Mouse (Mus musculus) right cerebral cortex, postnatal 25 days (tissue): Measurements from ENCODE around the gene Cox19.
"Not testable (repeated sequence)": the region's sequence is repeated elsewhere in the genome, so short reads cannot be mapped to it uniquely, and the experiment has no call there.

Experiments used
- DNase-seq: peaks from one replicate; pipeline ENCODE4 v3.0.0; 2022

The Cox19 gene

DNA sequence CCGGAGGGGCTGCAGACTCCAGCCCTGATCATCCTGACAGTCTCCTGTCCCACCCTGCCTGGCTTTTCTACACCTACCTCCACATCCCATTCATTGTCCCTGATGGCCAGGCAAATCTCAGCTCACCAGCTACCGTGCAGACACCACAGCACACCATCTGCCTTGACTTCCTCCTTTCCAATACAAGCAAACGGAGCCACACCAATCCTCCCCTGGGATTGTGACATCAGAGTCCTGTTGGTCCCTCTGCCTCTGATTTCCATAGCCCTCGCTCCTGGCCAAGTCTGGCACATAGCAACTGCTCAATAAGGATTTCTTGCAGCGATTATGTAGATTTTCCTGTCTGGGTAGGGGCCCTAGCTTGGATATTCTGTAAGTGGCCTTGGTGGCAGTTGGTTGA, at the start of gene Cox19:
Cox19 (minus strand) TSS at position 285 of the 400 bp plus-strand sequence.
- no peak for DNase-seq

DNA sequence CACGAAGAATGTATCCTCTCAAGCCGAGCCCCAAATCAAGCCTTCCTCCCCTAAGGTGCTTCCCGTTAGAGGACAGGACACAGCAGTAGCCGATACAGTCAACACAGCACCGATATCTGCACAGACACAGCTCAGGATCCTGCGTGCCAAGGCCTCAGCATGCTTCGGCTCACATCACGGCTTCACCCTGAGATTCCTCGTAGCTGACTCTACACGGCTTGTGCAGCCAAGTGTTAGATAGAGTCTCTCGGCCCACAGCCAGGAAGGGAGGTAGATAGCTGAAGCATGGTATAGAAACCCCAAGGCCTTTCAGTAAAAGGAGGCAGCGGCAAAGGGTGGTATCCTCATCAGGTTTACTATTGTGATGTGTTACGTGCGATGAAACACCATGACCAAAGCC, 48.8 kb upstream of the Cox19 start:
- DNase-seq: no peak

DNA sequence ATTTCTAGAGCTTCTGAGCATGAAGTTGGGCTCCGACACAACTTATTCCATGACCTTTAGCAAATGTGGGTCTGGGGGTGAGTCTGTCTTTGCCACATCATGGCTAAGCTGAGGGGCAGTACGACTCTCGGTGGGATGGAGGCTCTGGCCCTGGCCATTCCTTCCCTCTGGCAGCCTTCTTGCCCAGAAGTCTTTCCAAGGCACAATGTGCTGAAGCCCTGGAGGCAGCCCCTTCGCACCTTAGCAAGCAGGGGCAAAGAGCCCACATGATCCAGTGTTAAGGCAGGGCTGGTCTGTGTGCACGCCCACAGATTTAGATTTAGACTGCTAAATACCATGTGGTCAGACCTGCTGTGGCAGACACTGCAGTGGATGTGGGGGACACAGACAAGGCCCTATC, 47.6 kb upstream of the Cox19 start:
- no peak for DNase-seq

DNA sequence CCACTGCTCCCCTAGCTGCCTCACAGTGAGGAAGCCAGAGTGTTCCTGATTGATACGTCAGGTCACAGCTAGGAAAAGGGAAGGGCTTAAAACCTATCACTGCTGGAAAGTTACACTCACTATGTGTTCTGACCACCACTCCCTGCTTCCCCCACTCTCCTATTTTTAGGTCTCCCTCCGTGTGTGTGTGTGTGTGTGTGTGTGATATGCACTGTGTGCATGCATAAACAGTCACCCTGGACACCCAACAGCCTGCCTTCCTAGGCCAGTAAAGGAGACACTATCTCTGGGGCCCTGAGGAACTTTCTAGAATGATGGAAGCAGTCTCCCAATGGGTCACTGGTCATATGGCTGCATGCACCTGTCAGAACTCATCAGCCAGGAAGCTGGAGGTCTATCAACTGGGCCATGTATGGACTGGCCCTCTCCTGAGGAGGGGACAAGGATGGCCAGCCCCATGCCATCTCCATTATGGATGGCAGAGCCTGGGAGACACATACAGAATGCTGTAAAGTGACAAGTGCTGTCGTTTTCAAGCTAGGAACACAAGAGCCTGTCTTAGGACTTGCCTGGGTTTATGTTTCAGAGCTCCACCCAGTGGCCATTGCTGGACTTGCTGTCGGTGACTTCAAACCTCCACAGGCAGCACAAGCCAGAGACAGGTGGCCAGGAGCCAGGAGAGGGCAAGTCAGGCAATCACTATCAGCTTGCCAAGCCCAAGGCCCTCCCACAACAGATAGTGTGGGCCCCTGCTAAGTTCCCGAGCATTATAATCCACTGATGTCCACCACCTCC, 46.9 kb upstream of the Cox19 start:
- peak; percentile 88 for DNase-seq

DNA sequence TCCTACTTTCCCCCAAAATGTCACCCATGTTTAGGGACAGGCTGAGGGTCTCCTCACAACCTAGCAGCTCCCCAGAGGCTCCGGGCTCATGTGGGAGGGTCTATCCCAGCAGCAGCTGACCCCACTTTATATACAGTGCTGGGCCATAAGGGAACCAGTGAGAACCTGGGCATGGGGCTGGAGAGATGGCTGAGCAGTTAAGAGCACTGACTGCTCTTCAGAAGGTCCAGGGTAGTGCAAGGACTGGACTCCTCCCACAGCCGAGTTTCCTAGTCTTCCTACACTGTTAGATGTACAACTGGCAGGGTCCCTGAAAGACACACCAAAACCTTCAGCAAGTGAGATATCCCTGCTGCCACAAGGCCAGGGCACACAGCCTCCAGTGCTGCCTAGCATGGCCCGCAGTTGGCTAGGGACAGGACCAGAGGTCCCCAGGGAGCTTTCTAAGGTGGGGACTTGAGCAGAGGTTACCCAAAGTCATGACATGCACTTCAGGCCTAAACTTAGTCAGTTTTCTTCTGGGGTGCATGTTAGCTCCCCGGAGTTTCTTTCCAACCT, 46.2 kb upstream of the Cox19 start:
- DNase-seq: no peak

DNA sequence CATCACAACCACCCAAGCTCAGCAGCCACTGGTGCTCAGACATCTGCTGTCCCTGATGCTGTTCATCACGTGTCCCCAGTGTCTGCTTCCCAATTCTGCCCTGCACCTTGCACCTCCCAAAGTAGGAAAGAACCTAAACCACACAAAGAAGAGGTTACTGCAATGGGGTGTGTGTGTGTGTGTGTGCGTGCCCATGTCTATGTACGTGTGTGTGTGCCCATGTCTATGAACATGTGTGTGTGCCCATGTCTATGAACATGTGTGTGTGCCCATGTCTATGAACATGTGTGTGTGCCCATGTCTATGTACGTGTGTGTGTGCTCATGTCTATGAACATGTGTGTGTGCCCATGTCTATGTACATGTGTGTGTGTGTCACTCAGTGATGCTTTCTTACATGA, 44.3 kb upstream of the Cox19 start:
- DNase-seq: no peak

DNA sequence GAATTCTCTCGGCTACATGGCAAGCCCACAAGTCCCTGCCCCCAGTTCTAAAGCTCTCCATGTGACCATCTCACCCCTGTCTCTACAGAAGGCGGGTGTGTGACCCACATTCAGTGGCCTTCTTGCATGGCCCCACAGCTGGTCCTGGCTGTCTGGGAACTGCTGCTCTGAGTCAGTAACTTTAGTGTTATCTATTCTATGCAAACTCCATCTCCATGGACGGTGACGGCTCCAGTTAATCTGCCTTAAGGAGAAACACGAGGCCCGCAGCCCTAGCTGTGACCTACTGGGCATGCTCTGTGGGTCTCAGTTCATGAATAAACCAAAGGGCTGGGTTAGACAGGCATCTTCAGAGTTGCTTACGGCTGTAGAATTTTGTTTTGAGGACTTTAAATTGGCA, 43.2 kb upstream of the Cox19 start:
- DNase-seq: no peak

DNA sequence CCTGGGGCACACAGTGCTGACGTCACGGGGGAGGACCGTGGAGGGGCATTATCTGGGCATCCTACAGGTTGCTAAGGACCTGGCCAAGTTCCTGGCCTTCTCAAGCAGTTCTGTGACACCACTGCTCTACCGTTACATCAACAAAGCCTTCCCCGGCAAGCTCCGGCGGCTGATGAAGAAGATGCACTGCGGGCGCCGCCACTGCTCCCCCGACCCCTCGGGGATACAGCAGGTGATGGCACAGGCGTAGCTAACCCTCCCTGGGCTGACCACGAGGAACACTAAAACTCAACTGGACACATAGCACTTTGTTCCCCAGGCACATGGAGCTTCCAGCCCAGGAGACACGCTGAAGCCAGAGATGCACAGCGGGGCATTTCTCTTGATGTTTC, 42.0 kb upstream of the Cox19 start:
- DNase-seq: no peak

DNA sequence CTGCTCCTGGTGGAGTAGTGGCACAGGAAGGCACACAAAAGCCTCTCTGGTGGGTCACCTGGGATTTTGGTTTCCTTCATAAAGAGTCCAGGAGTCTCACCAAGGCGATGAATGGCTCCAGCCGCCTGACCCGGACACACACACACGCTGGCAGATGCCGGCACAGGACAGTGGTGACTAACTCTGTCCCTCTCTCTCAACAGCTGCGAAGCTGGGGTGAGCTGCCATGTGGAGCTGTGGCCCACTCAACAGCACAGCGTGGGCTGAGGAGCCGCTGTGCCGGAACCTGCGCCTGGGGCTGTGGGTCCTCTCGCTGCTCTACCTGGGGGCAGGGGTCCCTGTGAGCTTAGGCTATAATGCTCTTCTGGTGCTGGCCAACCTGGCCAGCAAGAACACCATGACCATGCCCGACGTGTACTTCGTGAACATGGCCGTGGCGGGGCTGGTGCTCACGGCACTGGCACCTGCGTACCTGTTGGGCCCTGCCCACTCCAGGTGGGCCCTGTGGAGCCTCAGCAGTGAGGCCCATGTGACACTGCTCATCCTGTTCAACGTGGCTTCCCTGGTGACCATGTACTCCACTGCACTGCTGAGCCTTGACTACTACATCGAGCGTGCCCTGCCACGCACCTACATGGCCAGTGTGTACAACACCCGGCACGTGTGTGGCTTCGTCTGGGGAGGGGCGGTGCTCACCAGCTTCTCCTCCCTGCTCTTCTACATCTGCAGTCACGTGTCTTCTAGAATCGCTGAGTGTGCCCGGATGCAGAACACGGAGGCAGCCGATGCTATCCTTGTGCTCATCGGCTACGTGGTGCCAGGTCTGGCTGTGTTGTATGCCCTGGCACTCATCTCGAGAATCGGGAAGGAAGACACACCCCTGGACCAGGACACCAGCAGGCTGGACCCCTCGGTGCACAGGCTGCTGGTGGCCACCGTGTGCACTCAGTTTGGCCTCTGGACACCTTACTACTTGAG, 41.3 kb upstream of the Cox19 start:
- no peak for DNase-seq

DNA sequence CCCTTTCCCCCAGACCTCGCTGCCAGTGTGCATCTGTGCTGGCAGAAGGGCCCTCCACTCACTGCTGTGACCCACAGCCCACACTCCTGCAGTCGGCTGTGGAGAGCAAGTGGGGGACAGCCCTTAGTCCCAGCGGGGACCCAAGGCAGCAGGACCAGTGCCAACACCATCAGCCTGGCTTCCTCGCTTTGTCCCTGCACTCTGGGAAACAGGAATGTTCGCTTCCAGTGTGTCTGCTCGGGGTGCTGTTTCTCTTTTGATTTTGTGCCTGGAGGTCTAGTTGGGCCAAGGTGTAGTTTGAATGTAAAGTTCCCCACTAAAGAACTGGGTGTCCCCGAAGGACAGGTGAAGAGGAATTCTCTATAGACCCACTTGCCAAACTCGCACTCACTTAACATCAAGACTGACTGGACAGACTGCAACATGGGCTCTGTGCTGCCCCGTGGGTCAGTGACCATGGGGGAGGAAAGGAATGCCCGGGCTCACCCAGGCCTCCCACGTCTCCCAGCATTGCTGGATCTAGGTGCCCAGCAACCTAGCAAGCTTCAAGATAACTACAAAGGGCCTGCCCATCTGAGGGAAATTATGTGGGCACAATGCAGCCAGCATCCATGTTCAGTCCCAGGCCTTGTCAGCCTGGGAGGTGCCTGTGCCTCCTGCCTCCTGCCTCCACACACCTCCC, 40.2 kb upstream of the Cox19 start:
- no peak for DNase-seq

DNA sequence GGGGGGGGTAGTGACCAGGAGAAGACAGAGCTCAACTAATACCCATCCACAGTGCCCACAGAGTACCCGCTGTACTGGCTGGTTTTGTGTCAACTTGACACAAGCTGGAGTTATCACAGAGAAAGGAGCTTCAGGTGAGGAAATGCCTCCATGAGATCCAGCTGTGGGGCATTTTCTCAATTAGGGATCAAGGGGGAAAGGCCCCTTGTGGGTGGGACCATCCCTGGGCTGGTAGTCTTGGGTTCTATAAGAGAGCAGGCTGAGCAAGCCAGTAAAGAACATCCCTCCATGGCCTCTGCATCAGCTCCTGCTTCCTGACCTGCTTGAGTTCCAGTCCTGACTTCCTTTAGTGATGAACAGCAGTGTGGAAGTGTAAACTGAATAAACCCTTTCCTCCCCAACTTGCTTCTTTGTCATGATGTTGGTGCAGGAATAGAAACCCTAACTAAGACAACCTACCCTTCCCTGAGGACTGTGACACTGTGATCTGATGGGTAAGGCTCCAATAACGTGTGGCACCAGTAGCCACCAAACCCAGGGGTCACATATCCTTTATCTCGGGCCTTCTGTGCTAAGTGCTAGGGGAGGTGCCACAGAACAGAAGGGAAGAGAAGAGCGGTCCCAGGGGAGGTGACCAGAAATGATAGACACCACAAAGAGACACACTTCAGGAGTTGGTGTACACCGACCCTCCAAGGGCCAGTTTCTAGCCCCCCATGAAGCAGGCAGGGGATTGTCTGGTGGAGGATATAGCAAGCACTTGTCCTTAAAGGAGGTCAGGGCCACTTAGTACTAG, 39.3 kb upstream of the Cox19 start:
- not testable (repeated sequence) for DNase-seq

DNA sequence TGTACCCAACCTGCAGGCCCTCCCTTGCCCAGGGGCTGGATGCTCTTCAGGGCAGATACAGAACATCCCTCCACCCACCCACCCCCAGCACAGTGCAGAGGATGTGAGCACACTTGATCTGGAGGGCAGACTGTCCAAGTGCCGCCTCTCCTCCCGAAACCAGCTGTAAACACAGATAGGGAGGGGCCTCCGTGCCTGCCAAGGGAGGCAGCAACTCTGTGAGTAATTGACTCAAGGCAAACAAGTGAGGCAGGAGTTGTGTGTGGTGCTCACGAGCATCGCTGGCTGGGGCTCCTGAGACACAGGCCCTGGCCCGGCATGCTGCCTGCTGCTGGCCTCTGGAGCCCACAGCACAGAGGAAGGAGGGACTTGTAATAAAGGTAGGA, 38.5 kb upstream of the Cox19 start:
- DNase-seq: peak; percentile 56

DNA sequence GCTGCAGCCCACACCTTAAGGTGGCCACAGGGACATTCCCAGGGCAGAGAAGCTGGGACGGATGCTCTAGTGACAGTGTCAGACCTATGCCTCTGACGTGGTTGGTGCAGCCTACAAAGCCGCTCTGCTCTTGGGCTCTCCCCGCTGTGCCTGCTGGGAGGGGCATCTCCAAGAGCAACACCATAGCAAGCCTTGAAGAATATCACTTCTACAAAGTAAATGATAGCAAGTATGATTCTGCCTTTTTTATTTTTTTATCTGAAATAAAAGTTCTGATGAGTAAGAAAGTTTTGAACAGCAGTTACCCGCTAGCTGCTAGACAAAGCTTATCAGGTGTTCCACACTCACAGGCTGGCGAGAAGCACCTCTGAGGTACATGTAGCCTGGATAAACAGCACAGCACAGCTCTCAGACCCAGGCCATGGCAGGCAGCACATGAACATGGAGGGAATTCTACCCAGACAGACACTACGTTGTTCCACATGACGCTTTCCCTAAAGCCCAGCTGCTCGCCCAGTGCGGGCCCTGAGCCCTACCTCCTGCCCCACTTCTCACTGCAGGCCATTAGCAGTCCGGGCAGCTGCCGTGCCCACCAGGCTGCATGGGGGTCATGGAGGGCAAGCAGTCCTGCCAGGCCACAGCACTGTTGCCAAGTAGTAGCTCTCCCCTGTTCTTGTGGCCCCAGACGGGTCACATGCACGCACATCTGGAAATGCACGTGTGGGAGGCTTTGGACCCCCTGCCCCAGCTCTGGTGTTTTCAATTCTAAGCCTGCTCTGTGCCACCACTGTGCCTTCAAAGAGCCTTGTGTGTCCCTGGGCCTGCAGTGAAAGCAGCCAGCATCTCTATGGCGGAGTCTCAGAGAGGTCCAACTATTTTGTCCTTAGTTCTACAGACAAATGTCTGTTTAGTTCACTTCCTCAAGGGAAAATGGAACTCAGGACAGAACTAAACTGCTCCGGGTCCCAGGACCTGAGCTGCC, 37.8 kb upstream of the Cox19 start:
- DNase-seq: no peak

DNA sequence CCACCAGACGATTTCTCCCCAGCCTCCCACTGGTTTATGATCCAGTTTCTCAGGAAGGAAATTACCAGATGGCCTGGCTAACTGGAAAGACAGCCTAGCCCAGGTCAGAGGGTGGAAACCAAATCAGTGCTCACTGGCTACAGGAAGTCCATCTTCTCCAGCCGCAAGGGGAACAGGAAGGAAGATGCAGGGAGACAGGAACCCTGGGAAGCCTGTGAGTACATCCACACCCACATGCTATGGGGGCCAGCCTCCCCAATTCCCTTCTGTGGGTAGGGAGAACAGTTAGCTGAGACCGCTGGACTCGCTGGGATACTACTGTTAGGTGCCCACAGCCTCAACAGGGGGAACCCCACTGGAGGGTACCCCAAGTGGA, 37.0 kb upstream of the Cox19 start:
- DNase-seq: no peak

DNA sequence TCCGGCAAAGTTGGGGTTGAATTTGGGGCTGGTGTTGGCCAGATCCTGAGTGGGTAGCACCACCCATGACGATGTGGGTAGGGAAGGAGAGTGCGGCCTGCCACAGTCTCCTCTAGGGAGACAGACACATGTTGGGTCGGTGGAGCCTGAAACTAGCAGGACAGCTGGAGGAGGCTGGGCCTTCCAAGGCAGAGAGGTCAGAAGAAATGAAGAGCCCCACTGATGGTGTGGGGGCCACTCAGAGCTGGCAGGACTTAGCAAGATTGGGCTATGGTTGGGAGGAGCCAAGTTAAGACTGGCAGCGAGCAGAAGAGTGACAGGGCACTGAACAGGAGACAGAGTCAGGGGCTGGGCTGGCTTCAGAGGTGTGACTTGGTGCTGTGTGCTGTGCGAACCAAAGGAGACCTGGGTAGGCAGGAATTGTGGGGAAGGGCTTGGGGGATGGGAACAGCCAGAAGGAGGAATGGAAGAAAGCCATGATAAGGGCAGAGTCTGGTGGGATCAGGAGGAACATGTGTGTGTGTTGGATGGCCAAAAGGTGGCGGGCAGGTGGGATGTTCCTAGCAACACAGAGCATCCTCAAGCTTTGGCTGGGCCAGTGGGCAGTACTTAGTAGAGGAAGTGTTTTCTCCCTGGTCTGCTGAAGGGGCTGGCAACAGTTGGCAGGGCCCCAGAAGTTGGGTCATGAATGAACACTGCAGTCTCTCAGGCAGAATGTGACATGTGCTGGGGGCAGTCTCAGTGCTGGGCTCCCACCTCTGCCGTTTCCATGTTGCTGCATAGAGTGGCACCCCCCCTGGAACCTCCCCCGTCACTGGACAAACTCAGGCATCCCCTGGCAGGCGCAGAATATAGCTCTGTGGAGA, 36.3 kb upstream of the Cox19 start:
- no peak for DNase-seq

DNA sequence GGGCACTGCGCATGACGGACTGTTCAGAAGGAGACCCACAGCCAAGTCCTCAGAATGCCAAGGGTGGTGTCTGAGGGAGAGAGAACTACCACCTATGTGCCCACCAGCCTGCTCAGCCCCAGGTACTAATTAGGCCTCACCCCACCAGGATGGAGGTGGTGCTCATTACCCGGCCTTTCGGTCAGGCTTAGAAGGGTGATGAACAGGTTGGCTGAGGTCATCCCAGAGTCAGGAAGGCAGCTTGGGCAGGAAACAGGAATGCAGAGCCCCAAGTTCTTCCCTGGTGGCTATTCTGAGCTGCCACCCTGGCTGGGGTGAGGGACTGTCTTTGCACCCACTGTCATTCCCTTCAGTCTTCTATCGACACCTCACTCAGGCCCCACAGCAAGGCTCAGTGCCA, 34.8 kb upstream of the Cox19 start:
- DNase-seq: no peak

DNA sequence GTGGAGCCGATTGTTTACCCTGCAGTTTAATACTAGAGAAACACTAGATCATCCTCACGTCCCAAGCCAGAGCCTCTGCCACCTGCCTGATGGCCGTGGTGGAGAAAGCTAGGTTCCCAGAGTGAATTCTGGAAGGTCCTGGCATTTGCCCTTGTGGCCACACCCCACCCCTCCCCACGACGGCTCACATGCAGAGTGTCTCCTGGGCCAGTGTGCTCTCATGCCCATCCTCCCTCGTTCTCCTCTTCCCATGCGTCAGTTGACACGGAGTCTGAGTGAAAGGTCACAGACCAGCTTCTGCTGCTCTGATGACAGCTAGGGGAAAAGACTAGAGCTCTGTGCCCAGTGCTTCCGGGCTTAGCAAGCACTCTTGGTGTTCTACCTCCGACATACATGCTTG, 33.3 kb upstream of the Cox19 start:
- no peak for DNase-seq

DNA sequence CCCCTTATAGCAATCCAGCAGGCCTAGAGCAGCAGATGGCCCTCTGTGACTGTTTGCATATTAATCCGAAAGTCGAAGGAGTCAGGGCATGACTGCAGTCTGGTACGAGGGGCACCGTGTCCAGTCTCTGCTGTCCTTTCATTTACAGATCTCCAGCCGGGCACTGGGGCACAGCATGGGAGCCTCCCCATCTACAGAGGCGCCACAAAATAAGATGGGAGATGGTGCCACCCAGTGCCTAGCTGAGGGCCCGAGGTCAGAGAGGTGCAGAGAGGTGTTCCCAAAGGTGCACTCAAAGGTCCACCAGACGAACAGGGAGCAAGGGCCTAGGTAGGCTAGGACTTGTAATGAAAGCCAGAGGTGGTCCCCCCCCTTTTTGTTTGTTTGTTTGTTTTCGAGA, 32.0 kb upstream of the Cox19 start:
- no peak for DNase-seq

DNA sequence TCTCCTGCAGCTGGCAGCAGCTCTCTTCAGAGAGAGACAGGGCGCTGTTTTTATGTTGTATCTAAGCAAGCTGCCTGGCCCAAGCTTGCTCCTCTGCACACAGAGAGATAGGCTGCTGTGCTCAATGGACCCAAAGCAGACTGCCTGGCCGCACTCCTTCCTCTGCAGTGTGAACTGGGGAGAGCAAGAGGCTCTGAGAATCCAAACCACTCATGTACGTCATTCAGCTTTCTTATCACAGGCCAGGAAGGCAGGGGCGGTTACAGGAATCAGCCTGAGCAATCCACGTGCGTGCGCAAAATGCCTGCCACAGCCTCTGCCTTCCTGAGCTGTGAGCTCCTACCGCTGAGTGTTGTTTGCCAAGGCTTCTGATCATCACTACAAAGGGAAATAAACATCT, 31.5 kb upstream of the Cox19 start:
- peak; percentile 61 for DNase-seq
